Mouse (Mus musculus): ENCODE data around the gene 3110082I17Rik.

Gene 3110082I17Rik

GRCm38 (mm10) chr5:139368638-139369320 is 91.5 kb downstream of the 3110082I17Rik start:
- ChIA-PET CTCF (interaction anchor here in 2 of 4 experiments (0.6 to 1.2 kb wide), 2 partner anchors 29 to 121 kb away, joined by 4 to 5 read pairs; no protein-coding TSS in a partner anchor), POLR2A (interaction anchor here in 2 of 4 experiments (0.5 to 3.5 kb wide), 7 partner anchors 10 to 179 kb away, joined by 3 to 13 read pairs (median 3); partner anchors contain the start of genes Get4 (in 1 of the 2) and Gpr146 (in 1 of the 2))

GRCm38 (mm10) chr5:139367884-139368458 is 92.4 kb downstream of the 3110082I17Rik start:
- POLR2A ChIA-PET, result interaction anchor here in 3 of 4 experiments (0.5 to 3.5 kb wide), 8 partner anchors 10 to 1818 kb away, joined by 3 to 13 read pairs (median 3); partner anchors contain the start of genes Get4 (in 1 of the 3) and Gpr146 (in 1 of the 3)

GRCm38 (mm10) chr5:139366484-139366883 is 93.8 kb downstream of the 3110082I17Rik start:
- ChIA-PET POLR2A (interaction anchor here in 2 of 4 experiments (1.2 to 1.4 kb wide), 3 partner anchors 14 to 69 kb away, joined by 3 read pairs; no protein-coding TSS in a partner anchor), CTCF (interaction anchor here in 2 of 4 experiments (0.7 to 1.5 kb wide), 4 partner anchors 13 to 35 kb away, joined by 3 to 5 read pairs (median 3); no protein-coding TSS in a partner anchor)

More at GRCm38 (mm10) chr5:139367884-139368458, 92.4 kb downstream of the 3110082I17Rik start:
- CTCF ChIA-PET, result interaction anchor here in 2 of 4 experiments (0.6 to 1.5 kb wide), 3 partner anchors 27 to 37 kb away, joined by 3 to 5 read pairs (median 3); no protein-coding TSS in a partner anchor

DNA sequence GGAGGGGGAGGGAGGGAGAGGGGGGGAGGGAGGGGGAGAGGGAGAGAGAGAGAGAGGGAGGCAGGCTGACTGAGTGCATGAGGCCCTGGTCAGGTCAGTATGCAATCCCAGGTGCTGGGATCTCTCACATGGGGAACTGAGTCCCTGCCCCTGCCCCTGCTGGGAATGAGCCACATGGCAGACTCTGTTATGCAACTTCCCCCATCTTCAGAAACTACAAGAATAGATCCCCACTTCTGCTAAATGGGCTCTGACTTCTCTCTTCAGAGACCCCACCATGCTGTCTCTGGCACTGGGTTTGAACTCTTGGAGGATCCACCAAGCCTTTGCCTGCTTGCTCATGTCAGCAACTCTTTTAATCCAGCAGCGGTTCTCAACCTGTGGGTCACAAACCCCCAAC is 94.5 kb downstream of the 3110082I17Rik start:
- ChIA-PET CTCF (interaction anchor here in 2 of 4 experiments (1.1 to 4.6 kb wide), 4 partner anchors 12 to 385 kb away, joined by 4 to 17 read pairs (median 6); no protein-coding TSS in a partner anchor), POLR2A (interaction anchor here in 1 of 4 experiments (1.2 to 1.4 kb wide), 2 partner anchors 14 to 22 kb away, joined by 3 read pairs; no protein-coding TSS in a partner anchor)

GRCm38 (mm10) chr5:139364911-139365571 is 95.3 kb downstream of the 3110082I17Rik start:
- CTCF ChIA-PET, result interaction anchor here (0.6 to 4.6 kb wide), 27 partner anchors 8 to 386 kb away, joined by 3 to 38 read pairs (median 4); partner anchors contain the start of gene Adap1 (in 1 of the 4)
- POLR2A ChIA-PET, result interaction anchor here (0.6 to 2.0 kb wide), 19 partner anchors 9 to 872 kb away, joined by 3 to 5 read pairs (median 4); partner anchors contain the start of gene Gpr146 (in 2 of the 4)

DNA sequence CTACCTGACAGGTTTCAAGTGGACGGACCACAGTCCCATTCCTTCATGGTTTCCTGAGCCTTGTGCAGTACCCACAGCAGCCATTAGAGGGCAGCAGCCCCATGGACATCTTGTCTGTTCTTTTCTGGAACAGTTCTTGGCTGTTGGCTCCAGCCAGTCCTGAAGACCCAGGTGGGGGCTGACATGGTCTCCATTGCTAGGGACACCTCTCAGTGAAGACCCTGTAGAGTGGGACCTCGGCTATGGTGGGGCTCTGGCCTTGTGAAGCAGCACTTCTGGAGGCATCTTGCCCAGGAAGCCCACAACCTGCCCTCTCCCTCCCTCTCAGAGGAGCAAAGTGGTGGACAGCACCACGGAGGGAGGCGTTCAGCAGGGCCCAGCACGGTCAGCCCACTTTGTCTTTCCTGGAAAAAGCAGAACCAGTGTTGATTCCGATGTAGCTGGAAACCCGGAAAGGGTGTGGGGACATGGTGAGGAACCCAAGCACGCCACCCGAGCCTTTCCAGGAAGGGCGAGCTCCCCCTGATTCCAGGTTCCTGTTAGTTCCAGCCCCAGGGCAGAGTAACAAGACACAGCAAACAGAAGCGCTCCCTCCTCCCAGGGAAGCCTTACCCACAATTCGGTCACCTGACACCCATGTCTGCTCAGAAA is 95.9 kb downstream of the 3110082I17Rik start:
- CTCF ChIA-PET, result interaction anchor here (0.5 to 4.6 kb wide), 29 partner anchors 9 to 387 kb away, joined by 3 to 38 read pairs (median 4); partner anchors contain the start of genes Adap1 (in 1 of the 4) and Cyp2w1 (in 1 of the 4)
- POLR2A ChIA-PET, result interaction anchor here (0.6 to 2.0 kb wide), 22 partner anchors 10 to 872 kb away, joined by 3 to 5 read pairs (median 3); partner anchors contain the start of gene Gpr146 (in 2 of the 4)

- ChIA-PET POLR2A (interaction anchor here (0.6 to 2.0 kb wide), 11 partner anchors 15 to 719 kb away, joined by 3 to 6 read pairs (median 4); no protein-coding TSS in a partner anchor), CTCF (interaction anchor here (0.5 to 4.6 kb wide), 17 partner anchors 9 to 1832 kb away, joined by 3 to 38 read pairs (median 6); partner anchors contain the start of gene Cyp2w1 (in 1 of the 4))
Measured at GRCm38 (mm10) chr5:139363858-139364257, 96.5 kb downstream of the 3110082I17Rik start.

DNA sequence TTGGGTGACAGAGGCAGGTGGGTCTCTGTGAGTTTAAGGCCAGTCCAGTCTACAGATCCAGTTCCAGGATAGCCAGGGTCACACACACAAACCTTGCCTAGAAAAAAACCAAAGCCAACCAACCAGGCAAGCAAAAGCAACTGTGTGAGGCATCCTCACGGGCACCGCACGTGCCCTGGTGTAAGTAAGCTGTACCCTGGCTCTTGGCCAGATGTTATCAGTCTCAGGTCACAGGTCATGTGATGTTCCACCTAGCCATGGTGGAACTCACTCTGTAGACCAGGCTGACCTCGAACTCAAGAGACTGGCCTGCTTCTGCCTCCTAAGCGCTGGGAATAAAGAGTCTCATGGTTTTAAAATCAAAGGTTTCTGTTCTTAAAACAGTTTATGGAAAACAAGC is 101.1 kb downstream of the 3110082I17Rik start:
- CTCF ChIA-PET, result interaction anchor here (0.6 to 10.3 kb wide), 12 partner anchors 9 to 429 kb away, joined by 3 to 114 read pairs (median 3); partner anchors contain the start of gene Cox19 (in 1 of the 4)

DNA sequence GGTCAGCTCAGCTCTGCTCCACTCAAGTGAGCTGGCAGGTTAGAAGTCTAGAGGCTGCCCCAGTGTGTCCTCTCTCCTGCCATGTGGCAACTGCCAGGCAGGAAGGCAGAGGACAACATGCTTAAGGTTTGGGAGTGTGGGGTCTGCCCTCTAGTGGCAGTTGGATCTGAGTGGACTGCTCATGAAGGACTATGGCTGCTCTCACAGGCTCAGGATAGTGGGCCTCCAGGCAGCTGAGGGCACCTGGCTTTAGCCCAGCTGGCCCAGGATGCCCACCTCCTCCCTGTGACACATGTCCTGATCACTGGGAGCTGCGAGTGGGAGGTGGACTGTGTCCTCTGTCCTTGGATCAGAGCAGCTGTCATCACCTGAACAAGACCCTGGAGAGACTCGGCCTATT is 101.7 kb downstream of the 3110082I17Rik start:
- POLR2A ChIA-PET, result interaction anchor here in 1 of 4 experiments (1.0 kb wide), 1 partner anchor 15 kb away, joined by 3 read pairs; no protein-coding TSS in a partner anchor
- CTCF ChIA-PET, result interaction anchor here in 3 of 4 experiments (0.6 to 10.3 kb wide), 6 partner anchors 11 to 101 kb away, joined by 3 to 114 read pairs (median 6); partner anchors contain the start of gene 3110082I17Rik (in 1 of the 3)

More for the DNA sequence above, 101.1 kb downstream of the 3110082I17Rik start:
- POLR2A ChIA-PET, result interaction anchor here (0.6 to 1.3 kb wide), 7 partner anchors 8 to 283 kb away, joined by 3 to 7 read pairs (median 3); partner anchors contain the start of gene Cox19 (in 1 of the 4)

DNA sequence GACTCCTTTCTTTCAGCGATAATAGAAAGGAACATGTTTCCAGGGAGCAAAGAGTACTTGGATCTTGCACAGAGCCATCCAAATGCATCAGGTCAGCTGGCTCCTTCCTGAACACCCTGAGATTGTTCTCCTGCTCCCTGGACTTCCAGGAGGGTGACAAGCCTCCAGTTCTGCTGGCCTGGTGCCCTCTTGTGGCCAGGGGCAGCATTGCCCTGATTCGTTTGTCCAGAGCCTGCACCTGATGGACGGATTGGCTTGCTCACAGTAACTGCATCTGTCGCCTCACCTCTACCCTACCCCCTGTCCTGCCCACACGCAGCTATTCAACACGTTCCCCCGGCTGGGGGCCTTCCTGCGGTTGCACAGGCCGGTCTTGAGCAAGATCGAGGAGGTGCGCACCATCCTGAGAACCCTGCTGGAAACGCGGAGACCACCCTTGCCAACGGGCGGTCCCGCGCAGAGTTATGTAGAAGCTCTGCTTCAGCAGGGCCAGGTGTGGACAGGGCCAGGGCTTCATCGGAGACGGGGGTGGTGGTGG is 105.0 kb downstream of the 3110082I17Rik start:
- CTCF ChIA-PET, result interaction anchor here (0.5 to 10.3 kb wide), 31 partner anchors 9 to 458 kb away, joined by 3 to 114 read pairs (median 3); partner anchors contain the start of genes Get4 (in 1 of the 4) and Zfand2a (in 1 of the 4)

DNA sequence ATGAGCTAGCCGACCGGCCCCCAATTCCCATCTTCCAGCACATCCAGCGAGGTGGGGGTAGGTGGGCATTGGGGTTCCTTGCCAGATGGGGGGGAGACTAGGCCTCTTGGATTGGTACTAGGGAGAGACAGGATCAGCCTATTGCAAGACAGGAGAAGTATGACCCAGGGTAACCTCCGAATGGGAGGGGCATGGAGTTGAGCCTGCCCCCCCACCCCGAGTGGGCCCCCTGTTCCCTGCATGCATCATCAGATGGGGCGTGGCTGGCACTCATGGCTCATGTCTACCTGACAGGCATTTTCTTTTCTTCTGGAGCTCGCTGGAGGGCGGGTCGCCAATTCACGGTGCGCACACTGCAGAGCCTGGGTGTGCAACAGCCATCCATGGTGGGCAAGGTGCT is 106.4 kb downstream of the 3110082I17Rik start:
- ChIA-PET POLR2A (interaction anchor here (0.8 to 3.6 kb wide), 15 partner anchors 9 to 204 kb away, joined by 3 to 22 read pairs (median 3); partner anchors contain the start of genes Zfand2a (in 2 of the 4), Adap1 (in 1 of the 4), Dnaaf5 (in 1 of the 4) and Prkar1b (in 1 of the 4)), CTCF (interaction anchor here (0.5 to 10.3 kb wide), 69 partner anchors 9 to 1261 kb away, joined by 3 to 114 read pairs (median 5); partner anchors contain the start of genes Adap1 (in 2 of the 4), 3110082I17Rik (in 1 of the 4), C130050O18Rik (in 1 of the 4) and Get4 (in 1 of the 4))

More for the DNA sequence above, 105.0 kb downstream of the 3110082I17Rik start:
- POLR2A ChIA-PET, result interaction anchor here in 2 of 4 experiments (0.5 to 3.6 kb wide), 7 partner anchors 10 to 1823 kb away, joined by 3 to 22 read pairs (median 3); partner anchors contain the start of genes Dnaaf5 (in 1 of the 2), Prkar1b (in 1 of the 2) and Zfand2a (in 1 of the 2)

DNA sequence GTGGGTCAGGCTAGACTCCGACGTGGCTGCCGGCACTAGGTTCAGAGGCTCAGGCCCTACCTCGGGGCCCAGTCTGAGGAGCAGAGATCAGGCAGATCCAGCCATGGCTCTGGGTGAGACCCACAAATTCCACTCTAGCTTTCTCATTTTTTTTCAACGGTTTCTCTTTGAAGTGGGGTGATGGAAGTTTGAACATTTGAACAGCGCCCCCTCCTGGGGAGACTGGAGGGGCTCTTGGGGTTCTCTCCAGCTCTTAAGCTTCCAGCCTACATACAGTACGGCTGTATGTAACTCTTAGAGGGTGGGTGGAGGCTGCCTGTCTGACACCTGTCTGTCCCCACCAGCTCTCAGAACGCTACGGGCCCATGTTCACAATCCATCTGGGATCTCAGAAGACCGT is 106.8 kb downstream of the 3110082I17Rik start:
- POLR2A ChIA-PET, result interaction anchor here (0.6 to 3.6 kb wide), 22 partner anchors 8 to 153 kb away, joined by 3 to 22 read pairs (median 3); partner anchors contain the start of genes Zfand2a (in 2 of the 4), Adap1 (in 1 of the 4), Get4 (in 1 of the 4) and Sun1 (in 1 of the 4)

GRCm38 (mm10) chr5:139352317-139352716 is 108.0 kb downstream of the 3110082I17Rik start, which contains the start of gene Cyp2w1:
TSS of gene Cyp2w1 (plus strand) at chr5:139352617.
- ChIA-PET CTCF (interaction anchor here (0.6 to 10.3 kb wide), 20 partner anchors 8 to 1037 kb away, joined by 3 to 114 read pairs (median 6); partner anchors contain the start of gene Snx8 (in 1 of the 4)), POLR2A (interaction anchor here in 2 of 4 experiments (0.5 to 3.6 kb wide), 8 partner anchors 8 to 82 kb away, joined by 3 to 22 read pairs (median 4); no protein-coding TSS in a partner anchor)

More for the DNA sequence above, 106.8 kb downstream of the 3110082I17Rik start:
- CTCF ChIA-PET, result interaction anchor here (0.5 to 10.3 kb wide), 89 partner anchors 9 to 1261 kb away, joined by 3 to 114 read pairs (median 4); partner anchors contain the start of genes Adap1 (in 2 of the 4), 3110082I17Rik (in 1 of the 4), C130050O18Rik (in 1 of the 4) and Get4 (in 1 of the 4)

DNA sequence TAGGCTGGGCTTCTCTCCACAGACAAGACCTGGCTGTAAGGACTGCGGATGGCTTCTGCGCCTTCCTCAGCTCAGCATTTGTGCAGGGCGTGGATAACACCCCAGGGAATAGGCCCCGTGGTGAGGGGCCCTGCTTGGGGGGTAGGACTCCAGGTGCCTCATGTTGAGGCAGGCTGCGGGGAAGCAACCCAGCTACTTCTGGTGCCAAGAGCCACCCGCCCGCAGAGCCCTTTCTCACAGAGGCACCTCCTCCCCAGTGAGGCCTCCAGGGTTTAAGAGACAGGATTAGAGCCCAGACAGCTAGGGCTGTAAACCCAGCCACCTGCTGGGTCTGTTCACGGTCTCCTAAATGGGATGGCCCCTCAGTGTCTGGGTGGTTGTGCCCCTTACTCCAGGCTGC is 108.7 kb downstream of the 3110082I17Rik start:
- ChIA-PET CTCF (interaction anchor here in 3 of 4 experiments (0.8 to 10.3 kb wide), 8 partner anchors 7 to 48 kb away, joined by 3 to 114 read pairs (median 8); no protein-coding TSS in a partner anchor), POLR2A (interaction anchor here in 2 of 4 experiments (0.6 to 1.9 kb wide), 8 partner anchors 8 to 1234 kb away, joined by 3 to 6 read pairs (median 4); partner anchors contain the start of gene Zfand2a (in 1 of the 2))

- ChIA-PET CTCF (interaction anchor here in 3 of 4 experiments (0.6 to 10.3 kb wide), 9 partner anchors 7 to 161 kb away, joined by 3 to 114 read pairs (median 6); no protein-coding TSS in a partner anchor), POLR2A (interaction anchor here in 2 of 4 experiments (0.6 to 1.9 kb wide), 8 partner anchors 9 to 1233 kb away, joined by 3 to 6 read pairs (median 4); partner anchors contain the start of gene Zfand2a (in 1 of the 2))
Measured at GRCm38 (mm10) chr5:139351134-139351533, 109.2 kb downstream of the 3110082I17Rik start, which contains the start of gene Cox19. TSS of gene Cox19 (minus strand) at chr5:139351418.
